Mouse (Mus musculus) ovary, postnatal 10 days (tissue): ENCODE measurements around the gene Nicn1.
"Not testable (repeated sequence)": the region's sequence is repeated elsewhere in the genome, so short reads cannot be mapped to it uniquely, and the experiment has no call there.

Experiments used
- DNase-seq: peaks from one replicate; pipeline ENCODE4 v3.0.0; 2022; ENCODE audit warnings: low spot score

The Nicn1 gene

DNA sequence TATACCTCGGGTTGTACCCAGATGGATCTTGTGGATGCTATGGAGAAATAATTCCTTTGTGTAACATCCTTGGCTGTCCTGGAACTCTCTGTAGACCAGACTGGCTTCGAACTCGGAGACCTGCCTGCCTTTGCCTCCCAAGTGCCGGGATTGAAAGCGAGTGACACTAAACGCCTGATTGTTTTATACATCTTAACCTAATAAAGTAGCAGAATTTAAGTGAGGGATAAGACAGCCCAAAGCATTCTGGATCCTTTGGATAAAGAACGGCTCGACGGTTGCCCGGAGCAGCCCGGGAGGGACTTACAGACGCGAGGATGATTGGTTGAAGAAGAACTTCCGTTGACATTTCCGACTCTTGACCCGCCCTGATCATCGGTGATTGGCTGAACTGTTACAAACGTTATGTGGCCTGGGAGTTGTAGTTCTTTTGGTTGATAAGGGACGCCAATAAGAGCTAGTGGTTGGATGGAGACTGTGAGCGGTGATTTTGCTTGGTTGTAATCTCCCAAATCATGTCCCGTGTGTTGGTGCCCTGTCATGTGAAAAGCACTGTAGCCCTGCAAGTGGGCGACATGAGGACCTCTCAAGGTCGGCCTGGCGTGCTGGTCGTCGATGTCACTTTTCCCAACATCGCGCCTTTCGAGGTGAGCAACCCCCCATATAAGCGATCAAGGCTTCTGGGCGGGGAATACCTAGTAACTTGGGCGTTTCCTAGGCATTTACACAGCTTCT is at the start of gene Nicn1:
Gene Nicn1 (plus strand): TSS at position 414 of the 735 bp plus-strand sequence.
- peak; percentile 38 for DNase-seq

DNA sequence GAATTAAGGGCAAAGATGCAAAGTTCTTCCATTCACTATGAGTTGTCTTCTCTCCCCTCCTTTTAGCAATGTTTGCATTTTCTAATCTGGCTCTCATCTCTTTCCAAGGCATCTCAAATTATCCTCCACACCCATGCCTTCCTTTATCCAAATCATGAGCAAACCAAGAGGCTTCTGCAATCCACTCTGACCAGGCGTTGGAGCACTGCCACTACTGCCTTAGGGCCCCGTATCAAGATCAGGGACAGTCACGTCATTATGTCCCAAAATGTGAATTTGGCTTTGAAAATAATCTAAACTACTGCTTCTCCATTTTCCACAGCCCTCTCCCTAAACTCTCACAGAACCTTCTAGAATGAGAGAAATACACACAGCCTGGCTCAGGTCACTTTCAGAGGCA is 45.7 kb upstream of the Nicn1 start:
- no peak for DNase-seq

DNA sequence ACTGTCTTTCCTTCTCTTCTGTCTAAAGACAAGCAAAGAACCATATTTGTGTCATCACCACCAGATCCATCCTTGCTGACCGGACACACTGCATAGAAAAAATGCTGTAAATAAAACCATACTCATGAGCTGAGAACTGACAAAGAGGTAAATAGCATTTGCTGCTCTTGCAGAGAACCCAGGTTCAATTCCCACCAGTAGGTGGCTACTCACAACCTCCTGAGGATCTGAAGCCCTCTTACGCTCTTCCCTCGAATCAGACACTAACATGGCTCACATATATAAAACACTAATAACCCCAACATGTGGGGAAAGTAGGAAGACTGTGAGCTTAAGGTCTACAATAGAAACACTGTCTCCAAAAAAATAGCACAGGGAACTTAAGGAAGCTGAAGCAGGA is 45.2 kb upstream of the Nicn1 start:
- no peak for DNase-seq

GRCm38 (mm10) chr9:108248957-108249356 is 41.3 kb upstream of the Nicn1 start:
- DNase-seq: no peak

- DNase-seq: no peak
Measured at GRCm38 (mm10) chr9:108251877-108252276, 38.4 kb upstream of the Nicn1 start.

DNA sequence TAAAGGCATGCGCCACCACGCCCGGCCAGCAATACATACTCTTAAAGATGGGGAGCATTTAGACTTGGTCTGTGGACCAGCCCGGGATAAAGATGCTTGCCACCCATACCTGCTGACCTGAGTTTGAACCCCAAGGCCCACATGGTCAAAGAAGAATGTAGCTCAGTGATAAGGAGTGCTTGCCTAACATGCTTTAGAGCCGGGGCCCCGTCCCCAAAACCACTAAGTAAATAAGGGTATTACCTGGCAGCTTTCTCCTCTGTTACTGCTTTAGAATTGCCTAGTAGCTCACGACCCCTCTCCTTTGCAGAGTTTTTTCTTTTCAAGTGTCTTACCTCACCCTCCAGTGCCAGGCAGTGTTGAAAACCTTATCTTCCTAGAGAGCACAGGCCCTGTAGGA is 37.5 kb upstream of the Nicn1 start:
- DNase-seq: no peak

- no peak for DNase-seq
Measured at GRCm38 (mm10) chr9:108260526-108260925, 29.7 kb upstream of the Nicn1 start.

DNA sequence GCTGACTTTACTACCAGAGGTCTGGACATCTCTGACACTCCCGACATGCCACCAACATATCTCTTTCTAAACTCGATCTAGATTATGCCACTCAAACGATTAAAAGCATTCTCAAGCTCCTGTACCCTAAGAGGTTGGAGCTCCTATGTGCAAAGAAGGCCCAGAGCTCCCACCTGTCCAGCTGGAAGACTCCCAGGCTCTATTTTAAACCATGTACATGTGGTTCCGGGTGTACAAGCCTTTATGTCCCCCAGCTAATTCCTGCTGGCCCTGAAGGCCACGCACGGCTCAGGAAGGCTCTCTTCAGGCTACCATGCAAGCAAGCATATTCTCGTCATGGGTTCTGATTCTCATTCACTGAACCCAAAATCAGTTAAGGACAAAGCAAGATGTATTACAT is 28.4 kb upstream of the Nicn1 start:
- DNase-seq: no peak

GRCm38 (mm10) chr9:108262494-108263049 is 27.7 kb upstream of the Nicn1 start:
- no peak for DNase-seq

DNA sequence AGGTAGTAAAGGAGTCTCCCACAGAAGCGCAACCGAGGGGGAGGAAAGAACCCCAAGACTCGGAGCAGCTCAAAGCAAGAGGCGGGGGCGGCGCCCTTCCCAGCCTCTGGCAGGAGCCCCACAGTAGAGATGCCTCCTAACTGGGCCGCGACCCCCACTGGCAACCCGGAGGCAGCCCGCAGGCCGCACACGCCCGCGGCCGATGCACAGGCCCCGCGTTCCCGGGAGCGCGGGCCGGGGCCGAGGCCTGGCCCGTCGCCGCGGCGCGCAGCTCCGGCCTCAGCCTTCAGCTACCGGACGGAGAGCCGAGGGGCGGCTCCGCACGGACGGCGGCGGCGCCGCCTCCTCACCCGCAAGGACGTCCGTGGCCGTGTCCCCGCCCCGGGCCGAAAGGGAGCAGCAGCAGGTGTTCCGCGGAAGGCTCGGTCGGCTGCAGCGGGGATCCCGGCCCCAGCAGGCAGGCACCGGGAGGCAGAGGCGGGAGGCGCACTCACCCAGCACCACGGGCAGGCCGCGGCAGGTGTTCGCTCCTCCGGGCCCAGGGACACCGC is 27.0 kb upstream of the Nicn1 start:
- DNase-seq: no peak

- DNase-seq: peak; percentile 98
Measured at GRCm38 (mm10) chr9:108263690-108264190, 26.5 kb upstream of the Nicn1 start, which contains the start of gene Dag1. Gene Dag1, minus strand, starts transcription at chr9:108263958.

GRCm38 (mm10) chr9:108264191-108264921 is 25.9 kb upstream of the Nicn1 start:
- peak; percentile 24 for DNase-seq

DNA sequence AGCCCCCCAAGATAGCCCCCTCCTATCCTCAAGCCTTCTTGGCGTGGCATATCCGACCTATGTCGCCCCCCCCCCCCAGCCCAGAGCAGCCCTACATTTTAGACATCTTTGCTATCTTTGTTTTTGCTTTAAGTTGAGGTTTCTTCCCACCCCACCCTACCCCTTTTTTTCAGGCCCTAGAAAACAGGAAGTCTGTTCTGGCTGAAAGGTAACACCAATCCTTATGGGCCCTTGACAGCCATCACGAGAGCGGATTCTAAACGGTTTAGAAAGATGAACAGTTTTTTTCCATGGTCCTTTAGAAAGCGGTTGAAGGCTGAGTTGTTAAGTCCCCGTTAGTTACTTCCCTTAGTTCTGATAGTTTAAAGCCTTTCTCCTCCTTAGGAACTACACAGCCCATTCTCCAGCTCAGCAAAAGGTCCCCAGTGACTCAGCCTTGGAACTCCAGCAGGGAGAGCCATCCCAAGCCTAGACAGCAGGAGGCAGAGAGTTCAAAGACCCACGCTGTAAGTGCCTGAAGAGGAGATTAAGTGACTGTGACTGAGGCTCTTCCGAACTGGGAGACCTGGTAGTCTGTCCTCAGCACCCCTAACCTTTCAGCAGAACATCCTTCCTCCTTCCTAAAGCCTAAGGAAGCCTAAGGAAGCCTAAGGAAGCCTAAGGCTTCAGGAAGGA is 23.8 kb upstream of the Nicn1 start:
- DNase-seq: no peak

DNA sequence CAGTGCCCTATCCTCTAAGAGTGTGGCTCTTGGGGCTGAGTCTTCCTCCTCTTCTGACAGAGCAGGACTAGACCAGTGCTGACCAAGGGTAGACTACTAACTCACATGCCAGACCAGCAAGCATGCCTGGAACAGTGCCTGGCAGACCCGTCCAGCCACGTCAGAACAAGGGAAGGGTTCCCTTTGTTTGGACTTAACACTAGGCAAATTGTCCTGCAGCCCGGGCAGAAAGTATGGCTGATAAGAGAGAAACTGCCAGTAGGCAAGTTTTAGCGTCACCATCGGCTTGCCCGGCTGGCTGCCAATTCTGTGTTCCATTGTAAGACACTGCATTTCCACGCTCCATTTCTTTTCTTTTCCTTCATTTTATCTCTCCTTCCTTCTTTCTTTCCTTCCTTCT is 22.5 kb upstream of the Nicn1 start:
- no peak for DNase-seq

DNA sequence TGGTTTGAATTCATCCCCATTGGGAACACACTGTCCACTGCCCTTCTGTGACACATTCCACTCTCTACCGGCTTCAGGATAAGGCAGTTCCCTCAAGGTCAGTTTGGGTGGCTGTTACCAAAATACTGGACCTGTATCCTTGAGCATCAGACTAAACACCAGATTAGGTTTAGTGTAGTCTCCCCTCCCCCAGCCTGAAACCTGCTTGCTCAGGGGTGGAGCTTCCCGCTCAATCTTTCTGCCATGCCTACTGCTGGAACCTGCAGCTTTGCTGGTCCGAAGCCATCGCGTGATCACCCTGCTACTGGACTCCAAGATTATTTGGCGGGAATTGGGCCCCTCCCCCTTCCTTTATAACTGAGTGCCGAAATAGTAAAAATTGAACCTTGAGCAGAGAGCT is 21.5 kb upstream of the Nicn1 start:
- DNase-seq: not testable (repeated sequence)

GRCm38 (mm10) chr9:108271941-108272340 is 18.3 kb upstream of the Nicn1 start:
- no peak for DNase-seq

DNA sequence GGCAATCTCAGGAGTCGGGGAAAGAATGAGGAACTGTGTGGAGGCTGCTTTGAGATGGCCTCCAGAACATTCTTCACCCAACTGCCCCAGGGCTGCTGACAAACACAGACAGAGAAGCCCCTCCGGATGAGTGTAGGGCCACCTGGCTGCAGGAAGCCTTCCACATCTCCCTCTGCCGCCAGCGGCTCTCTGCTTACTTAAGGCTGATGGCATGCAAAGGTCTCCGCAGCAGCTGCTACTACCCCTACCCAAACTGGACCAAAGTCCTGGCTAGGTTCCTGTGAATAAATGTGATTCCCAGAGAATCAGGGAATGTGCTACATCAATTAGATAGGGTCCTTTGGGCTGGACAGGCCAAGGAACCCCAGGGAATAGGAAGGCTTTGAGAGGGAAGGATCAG is 17.5 kb upstream of the Nicn1 start:
- no peak for DNase-seq

DNA sequence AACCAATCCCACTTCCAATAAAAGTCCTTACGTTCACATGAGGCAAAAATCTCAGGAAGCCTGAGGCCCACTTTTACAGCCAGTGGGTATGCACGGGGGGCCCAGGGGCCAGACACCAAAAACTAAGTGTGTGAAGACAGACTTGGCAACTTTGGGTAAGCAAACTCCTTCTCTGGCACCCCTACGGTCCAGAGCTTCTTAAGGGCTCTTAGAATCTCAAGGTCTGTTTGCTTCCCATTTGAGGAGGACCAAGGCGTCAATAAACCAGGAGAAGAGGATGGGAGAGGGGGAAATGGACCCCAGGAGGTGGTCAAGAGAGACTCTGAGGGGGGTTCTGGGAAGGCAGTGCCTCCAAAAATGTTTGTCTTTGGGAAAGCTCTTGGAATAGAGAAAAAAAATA is 16.7 kb upstream of the Nicn1 start:
- no peak for DNase-seq

GRCm38 (mm10) chr9:108274476-108275330 is 15.5 kb upstream of the Nicn1 start:
- no peak for DNase-seq

DNA sequence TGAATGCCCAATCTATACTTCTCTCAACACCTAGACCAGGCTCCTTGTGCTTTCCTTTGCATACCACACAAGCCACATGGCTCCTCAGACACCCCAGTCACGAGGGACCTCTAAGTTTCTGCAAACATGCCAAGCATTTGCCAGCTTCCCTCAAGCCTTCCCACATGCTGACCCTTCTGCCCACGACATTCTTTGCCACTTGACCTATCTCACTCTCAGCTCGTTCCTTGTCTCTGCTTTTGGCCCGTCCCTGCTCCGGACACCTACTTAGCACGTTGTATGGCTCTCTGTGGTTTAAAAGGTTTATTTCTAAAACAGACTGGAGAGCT is 14.9 kb upstream of the Nicn1 start:
- DNase-seq: no peak

DNA sequence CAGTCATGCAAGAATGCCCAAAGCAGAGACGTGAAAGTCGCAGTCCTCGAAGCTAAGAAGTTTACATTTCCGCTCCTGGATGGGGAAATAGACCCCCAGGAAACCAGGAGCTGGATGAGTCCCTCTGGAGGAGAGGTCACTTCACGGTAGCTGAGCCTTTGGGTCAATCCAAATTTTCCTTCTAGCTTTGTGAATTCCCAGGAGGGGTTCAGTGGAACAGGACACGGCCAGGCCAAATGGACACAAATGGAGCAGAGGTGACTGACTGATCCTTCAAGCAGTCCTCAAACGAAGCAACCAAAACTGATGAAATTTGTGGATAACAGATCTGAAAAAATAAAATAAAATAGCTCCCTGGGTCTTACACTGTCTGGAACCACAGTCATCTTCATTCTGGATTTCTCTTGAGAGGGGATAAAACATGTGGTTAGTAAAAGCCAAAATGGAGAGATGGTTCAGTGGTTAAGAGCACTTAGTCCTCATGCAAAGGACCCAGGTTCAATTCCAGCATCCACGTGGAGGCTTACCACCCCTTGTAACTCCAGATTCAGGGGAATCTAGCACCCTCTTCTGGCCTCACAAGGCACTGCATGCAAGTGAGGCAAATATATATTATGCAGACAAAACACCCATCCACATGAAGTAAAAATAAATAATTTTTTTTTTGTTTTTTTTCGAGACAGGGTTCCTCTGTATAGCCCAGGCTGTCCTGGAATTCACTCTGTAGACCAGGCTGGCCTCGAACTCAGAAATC is 11.4 kb upstream of the Nicn1 start:
- DNase-seq: no peak
